Mouse (Mus musculus) frontal cortex, postnatal 36 days (tissue): ENCODE data around the gene Gm42791.

Source experiments
- DNase-seq, 2 experiments: peaks; one replicate each; pipeline ENCODE4 v3.0.0; 2022; ENCODE audit warnings: low spot score in 2 of 2

Gm42791 gene

GRCm38 (mm10) chr5:148885821-148886609 is 108.9 kb downstream of the Gm42791 start:
- DNase-seq, result no peak

- no peak for DNase-seq
These were observed 111.3 kb downstream of the Gm42791 start for GRCm38 (mm10) chr5:148883671-148884070.

- no peak for DNase-seq
These were observed 115.7 kb downstream of the Gm42791 start for GRCm38 (mm10) chr5:148879218-148879617.

- DNase-seq, result no peak
These were observed 121.8 kb downstream of the Gm42791 start for GRCm38 (mm10) chr5:148873116-148873515.

- no peak for DNase-seq
These were observed 125.4 kb downstream of the Gm42791 start for GRCm38 (mm10) chr5:148869583-148869982.

- no peak for DNase-seq
These were observed 127.2 kb downstream of the Gm42791 start for GRCm38 (mm10) chr5:148867766-148868165.

- DNase-seq, result no peak
These were observed 127.8 kb downstream of the Gm42791 start for GRCm38 (mm10) chr5:148867171-148867570.

GRCm38 (mm10) chr5:148866571-148866970 is 128.4 kb downstream of the Gm42791 start:
- no peak for DNase-seq

- DNase-seq, result no peak
These were observed 131.5 kb downstream of the Gm42791 start for GRCm38 (mm10) chr5:148863409-148863808.

GRCm38 (mm10) chr5:148862853-148863252 is 132.1 kb downstream of the Gm42791 start:
- DNase-seq, result no peak

- no peak for DNase-seq
These were observed 132.8 kb downstream of the Gm42791 start for GRCm38 (mm10) chr5:148862136-148862535.

- no peak for DNase-seq
These were observed 137.4 kb downstream of the Gm42791 start for GRCm38 (mm10) chr5:148857522-148857921.

GRCm38 (mm10) chr5:148855047-148855446 is 139.9 kb downstream of the Gm42791 start:
- DNase-seq, result no peak

- no peak for DNase-seq
These were observed 140.8 kb downstream of the Gm42791 start for GRCm38 (mm10) chr5:148854166-148854565.

- DNase-seq, result no peak
These were observed 145.4 kb downstream of the Gm42791 start for GRCm38 (mm10) chr5:148849516-148849915.

GRCm38 (mm10) chr5:148847032-148847431 is 147.9 kb downstream of the Gm42791 start:
- DNase-seq, result no peak
